35 mouse cellular contexts compared by ENCODE assay signal in genomic region chr2:134126988-134127387, GRCm38 (mm10).
"Had no signal": no experiment of that assay in that cellular context is flagged by ENCODE, and none has a peak within 500 bp of the region (broad histone marks: within the 10 kb centered on the region; RNA-seq: fewer than 3 reads in every experiment).

No protein-coding gene starts in this region.

- ATAC-seq: hindbrain, embryonic 16.5 days; hindbrain, postnatal 0 days; inflammation-experienced regulatory T-cells, adult 6 months; intestine, embryonic 15.5 days; intestine, embryonic 16.5 days; intestine, postnatal 0 days had no signal

- H3K27me3 ChIP-seq: heart, embryonic 12.5 days; heart, embryonic 13.5 days; heart, embryonic 15.5 days; hindbrain, embryonic 12.5 days; hindbrain, embryonic 13.5 days; hindbrain, embryonic 15.5 days; intestine, embryonic 15.5 days; kidney, embryonic 15.5 days had no signal

- DNase-seq: heart, postnatal 10 days; heart, postnatal 14 days; heart, postnatal 36 days; heart, postnatal 4 days; kidney, adult 11 months; kidney, adult 18-20 months; kidney, adult 2 months; kidney, adult 8-10 months; kidney, adult 9 months; kidney, postnatal 10 days; kidney, postnatal 14 days; kidney, postnatal 25 days; kidney, postnatal 36 days; kidney, postnatal 4 days; layer of hippocampus, adult 9-11 months; layer of hippocampus, postnatal 36 days had no signal

- H3K36me3 ChIP-seq: heart, embryonic 10.5 days; heart, embryonic 12.5 days; heart, embryonic 13.5 days; heart, embryonic 15.5 days; hindbrain, embryonic 10.5 days; hindbrain, embryonic 12.5 days; hindbrain, embryonic 13.5 days; hindbrain, embryonic 15.5 days; intestine, embryonic 15.5 days; kidney, embryonic 15.5 days had no signal

- H3K4me2 ChIP-seq: heart, embryonic 11.5 days; heart, embryonic 12.5 days; heart, embryonic 13.5 days; heart, embryonic 15.5 days; hindbrain, embryonic 12.5 days; hindbrain, embryonic 13.5 days; hindbrain, embryonic 14.5 days; hindbrain, embryonic 15.5 days; intestine, embryonic 15.5 days; kidney, embryonic 15.5 days had no signal

- H3K9ac ChIP-seq: heart, embryonic 12.5 days; heart, embryonic 13.5 days; heart, embryonic 15.5 days; hindbrain, embryonic 12.5 days; hindbrain, embryonic 13.5 days; hindbrain, embryonic 14.5 days; hindbrain, embryonic 15.5 days; intestine, embryonic 15.5 days; kidney, embryonic 15.5 days had no signal

- H3K9me3 ChIP-seq: heart, embryonic 10.5 days; heart, embryonic 12.5 days; heart, embryonic 13.5 days; heart, embryonic 15.5 days; hindbrain, embryonic 10.5 days; hindbrain, embryonic 12.5 days; hindbrain, embryonic 13.5 days; hindbrain, embryonic 15.5 days; intestine, embryonic 15.5 days; kidney, embryonic 15.5 days had no signal

- H3K4me1 ChIP-seq: heart, embryonic 10.5 days; heart, embryonic 12.5 days; heart, embryonic 13.5 days; heart, embryonic 15.5 days; hindbrain, embryonic 10.5 days; hindbrain, embryonic 12.5 days; hindbrain, embryonic 13.5 days; hindbrain, embryonic 15.5 days; intestine, embryonic 15.5 days; kidney, embryonic 15.5 days had no signal

- H3K27ac ChIP-seq: heart, embryonic 10.5 days; heart, embryonic 13.5 days; heart, embryonic 15.5 days; hindbrain, embryonic 10.5 days; hindbrain, embryonic 12.5 days; hindbrain, embryonic 13.5 days; hindbrain, embryonic 14.5 days; hindbrain, embryonic 15.5 days; hindbrain, postnatal 0 days; intestine, embryonic 15.5 days; kidney, embryonic 15.5 days; kidney, postnatal 0 days; layer of hippocampus, adult 2 months had no signal

- H3K4me3 ChIP-seq: heart, embryonic 10.5 days; heart, embryonic 12.5 days; heart, embryonic 13.5 days; heart, embryonic 15.5 days; hindbrain, embryonic 10.5 days; hindbrain, embryonic 12.5 days; hindbrain, embryonic 13.5 days; hindbrain, embryonic 15.5 days; intestine, embryonic 15.5 days; kidney, embryonic 15.5 days; layer of hippocampus, adult 2 months had no signal
